Mouse (Mus musculus) embryo, embryonic 11.5 days (tissue): ENCODE measurements around the gene Atxn2.

Experiments
- DNase-seq: peaks from one replicate; pipeline ENCODE4 v3.0.0-alpha.2; 2012; ENCODE audit warnings: low read depth, low spot score

Atxn2 gene

DNA sequence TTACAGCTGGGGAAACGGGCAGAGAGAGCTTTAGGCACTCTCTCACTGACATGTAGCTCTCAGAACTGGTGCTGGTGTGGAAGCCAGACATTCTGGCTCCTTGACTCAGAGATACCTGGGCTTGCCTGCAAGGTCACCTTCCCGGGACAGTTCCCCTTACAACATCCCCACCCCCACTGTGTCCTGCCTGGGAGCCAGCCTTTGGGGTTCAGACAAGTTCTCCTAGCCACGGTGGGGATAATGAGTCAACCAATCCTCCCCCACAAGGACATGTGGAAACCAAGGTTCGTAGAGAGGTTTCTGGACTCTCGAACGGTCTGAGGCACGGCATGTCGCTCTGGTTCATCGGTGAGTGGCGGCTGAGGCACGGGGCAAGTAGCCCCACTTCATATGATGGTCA lies 145.6 kb downstream of the Atxn2 start:
- no peak for DNase-seq

- DNase-seq, result no peak
These were observed 147.3 kb downstream of the Atxn2 start for GRCm38 (mm10) chr5:121858427-121858826.

DNA sequence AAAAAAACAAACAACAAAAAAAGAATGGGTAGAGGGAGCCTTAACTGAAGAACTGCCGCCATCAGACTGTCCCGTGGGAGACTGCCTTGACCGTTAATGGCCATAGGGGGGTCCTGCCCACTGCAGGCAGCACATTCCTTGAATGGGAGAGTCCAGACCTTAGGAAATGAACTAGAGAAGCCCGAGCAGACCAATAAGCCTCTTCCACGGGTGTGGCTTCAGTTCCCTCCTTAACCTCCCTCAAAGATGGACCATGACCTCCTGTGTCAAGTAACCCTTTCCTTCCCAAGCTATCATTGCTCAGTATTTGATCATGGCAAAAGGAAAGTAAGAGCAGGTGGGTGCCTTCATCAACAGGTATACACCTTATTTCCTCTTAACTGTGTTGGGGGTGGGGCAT lies 150.8 kb downstream of the Atxn2 start:
- DNase-seq, result no peak

- DNase-seq, result no peak
These were observed 153.2 kb downstream of the Atxn2 start for GRCm38 (mm10) chr5:121864330-121864729.
